In the genomic region with DNA sequence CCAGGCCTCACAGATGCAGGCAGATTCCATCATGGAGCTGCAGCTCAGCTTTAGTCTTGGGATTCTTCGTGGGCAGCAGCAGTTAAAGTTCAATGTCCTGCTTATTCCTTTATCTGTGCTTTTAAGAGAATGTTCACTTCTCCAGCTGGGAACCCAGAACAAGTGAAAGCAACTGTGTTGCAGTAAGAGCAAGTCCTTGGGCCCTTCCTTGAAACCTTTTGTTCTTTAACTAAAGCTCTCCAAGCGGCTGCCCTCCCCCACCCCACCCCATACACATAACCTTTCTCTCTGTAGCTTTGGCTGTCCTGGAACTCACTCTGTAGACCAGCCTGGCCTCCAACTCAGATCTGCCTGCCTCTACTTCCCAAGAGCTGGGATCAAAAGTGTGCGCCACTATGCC, we compare ENCODE assay signal across 23 mouse cellular contexts.
"Had no signal": no experiment of that assay in that cellular context is flagged by ENCODE, and none has a peak within 500 bp of the region (broad histone marks: within the 10 kb centered on the region; RNA-seq: fewer than 3 reads in every experiment).

No protein-coding gene starts in this region.

- ATAC-seq: intestine, postnatal 0 days; liver, embryonic 12.5 days; midbrain, embryonic 15.5 days had no signal

- H3K27ac ChIP-seq: layer of hippocampus, adult 2 months; limb, embryonic 10.5 days; limb, embryonic 13.5 days; liver, embryonic 12.5 days; liver, embryonic 15.5 days; midbrain, embryonic 12.5 days; midbrain, embryonic 15.5 days; neural tube, embryonic 12.5 days; neural tube, embryonic 15.5 days had no signal

- DNase-seq: kidney, adult 8-10 months; kidney, postnatal 14 days; kidney, postnatal 4 days; layer of hippocampus, adult 9-11 months; liver; lung, adult 18-20 months; lung, postnatal 14 days; lung, postnatal 4 days; right cerebral cortex, adult 18-20 months; right cerebral cortex, postnatal 14 days; right cerebral cortex, postnatal 4 days; spleen, adult 18-20 months; thymus, postnatal 25 days had no signal

- H3K4me3 ChIP-seq: layer of hippocampus, adult 2 months; limb, embryonic 10.5 days; limb, embryonic 13.5 days; liver, embryonic 12.5 days; liver, embryonic 15.5 days; midbrain, embryonic 12.5 days; midbrain, embryonic 15.5 days; neural tube, embryonic 12.5 days; neural tube, embryonic 15.5 days had no signal

- H3K4me2 ChIP-seq: limb, embryonic 13.5 days; liver, embryonic 12.5 days; liver, embryonic 15.5 days; midbrain, embryonic 12.5 days; midbrain, embryonic 15.5 days; neural tube, embryonic 12.5 days; neural tube, embryonic 15.5 days had no signal

- H3K36me3 ChIP-seq: liver, embryonic 12.5 days; liver, embryonic 15.5 days had no signal

- H3K9ac ChIP-seq: limb, embryonic 13.5 days; liver, embryonic 12.5 days; liver, embryonic 15.5 days; midbrain, embryonic 12.5 days; midbrain, embryonic 15.5 days; neural tube, embryonic 12.5 days; neural tube, embryonic 15.5 days had no signal

- H3K9me3 ChIP-seq: limb, embryonic 10.5 days; limb, embryonic 13.5 days; liver, embryonic 12.5 days; liver, embryonic 15.5 days; midbrain, embryonic 12.5 days; midbrain, embryonic 15.5 days; neural tube, embryonic 12.5 days; neural tube, embryonic 15.5 days had no signal
